Mouse (Mus musculus) kidney, adult 2 months (tissue): ENCODE data around the gene Col1a2.

ENCODE experiments used
- CTCF ChIP-seq: fragments of 200-500 bp; conservative IDR thresholded peaks from 2 replicates; pipeline ENCODE4 v1.5.1; 2011; ENCODE audit warnings: low read depth, mild to moderate bottlenecking, control low read depth, low read length, moderate library complexity, mixed read lengths; ENCODE audit not compliant: insufficient read depth, insufficient read length
- POLR2A ChIP-seq: fragments of 200-500 bp; IDR thresholded peaks from one replicate; pipeline ENCODE4 v1.6.1; 2011; ENCODE audit warnings: low read depth, low read length, control low read depth

- TF ChIP-seq CTCF, result no peak
- no peak for TF ChIP-seq POLR2A
These were observed 73.7 kb downstream of the Col1a2 start for GRCm38 (mm10) chr6:4578343-4578742.
